Mouse (Mus musculus): ENCODE measurements around the gene Lamb3.

DNA sequence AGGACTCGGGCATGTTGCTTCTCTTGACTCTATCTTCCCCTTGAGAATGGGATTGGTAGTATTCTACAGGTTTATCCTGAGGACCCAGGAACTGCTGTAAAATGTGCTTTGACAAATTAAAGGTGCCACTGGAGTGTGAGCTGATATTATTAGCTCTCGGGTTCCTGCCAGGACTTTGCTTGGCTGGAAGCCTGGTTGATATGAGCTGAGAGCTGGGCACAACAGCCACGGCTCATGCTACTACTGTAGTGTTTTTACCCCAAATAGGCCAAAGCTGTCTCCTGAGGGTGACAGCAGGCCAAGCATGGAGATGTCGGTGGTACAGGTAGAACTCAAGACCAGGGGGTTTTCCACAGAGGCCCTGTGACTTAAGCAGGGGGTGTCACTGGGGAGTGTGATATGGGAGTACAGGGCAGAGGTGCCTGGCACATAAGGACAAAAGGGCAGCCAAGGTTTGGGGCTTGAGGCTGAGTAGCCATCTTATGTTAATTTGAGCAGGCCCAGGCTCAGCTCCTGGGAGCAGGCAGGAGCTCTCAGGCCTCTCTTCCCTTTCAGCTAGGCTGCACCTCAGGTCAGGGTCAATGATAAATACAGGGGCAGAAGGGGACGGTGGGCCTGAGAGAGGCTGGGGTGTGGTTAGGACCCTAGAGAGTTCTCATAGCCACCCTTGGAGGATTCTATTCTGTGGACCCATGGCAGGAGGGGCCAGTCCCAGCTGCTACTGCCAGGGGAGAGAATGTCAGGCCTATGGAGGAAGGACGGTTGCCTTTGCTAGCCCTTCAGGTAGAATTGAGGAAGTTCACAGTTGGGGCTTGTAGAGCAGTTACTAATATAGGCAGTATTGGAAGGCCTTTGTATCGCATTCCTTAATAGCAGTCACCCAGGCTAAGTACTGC is 128.9 kb downstream of the Lamb3 start:
- no peak for TF ChIP-seq CTCF (conservative IDR thresholded peaks at IDR 0.05; ENCODE audit: insufficient read depth, insufficient read length, low read depth, low read length)
- TF ChIP-seq POLR2A (IDR thresholded peaks at IDR 0.05; ENCODE audit: low read depth, low read length): no peak
